Mouse (Mus musculus) brain, adult 2 months (tissue): ENCODE measurements around the gene Pigh.

ENCODE experiments used
- DNase-seq: peaks from one replicate; pipeline ENCODE4 v3.0.0; 2011; ENCODE audit warnings: low read depth, low spot score

Gene Pigh

GRCm38 (mm10) chr12:79067526-79067925 lies 21.9 kb downstream of the Pigh start:
- DNase-seq: no peak

DNA sequence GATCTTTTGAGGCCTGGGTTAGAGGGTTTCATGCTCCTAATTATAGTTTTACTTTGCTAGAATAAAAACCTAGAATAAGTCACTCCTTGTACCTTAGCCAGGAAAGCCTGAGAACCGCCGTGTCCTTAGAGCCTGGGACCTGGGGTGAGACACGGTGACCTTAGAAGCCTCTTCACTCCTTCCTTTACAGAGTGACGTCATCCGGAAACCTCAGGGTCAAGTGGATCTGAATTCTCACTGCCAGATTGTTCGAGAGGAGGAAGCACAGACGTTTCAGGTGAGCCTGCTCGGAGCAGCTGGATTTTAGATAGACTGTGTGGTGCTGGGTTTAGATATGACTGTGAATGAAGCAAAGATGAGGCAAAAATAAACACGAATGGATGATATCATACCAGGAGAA lies 23.0 kb downstream of the Pigh start:
- no peak for DNase-seq

DNA sequence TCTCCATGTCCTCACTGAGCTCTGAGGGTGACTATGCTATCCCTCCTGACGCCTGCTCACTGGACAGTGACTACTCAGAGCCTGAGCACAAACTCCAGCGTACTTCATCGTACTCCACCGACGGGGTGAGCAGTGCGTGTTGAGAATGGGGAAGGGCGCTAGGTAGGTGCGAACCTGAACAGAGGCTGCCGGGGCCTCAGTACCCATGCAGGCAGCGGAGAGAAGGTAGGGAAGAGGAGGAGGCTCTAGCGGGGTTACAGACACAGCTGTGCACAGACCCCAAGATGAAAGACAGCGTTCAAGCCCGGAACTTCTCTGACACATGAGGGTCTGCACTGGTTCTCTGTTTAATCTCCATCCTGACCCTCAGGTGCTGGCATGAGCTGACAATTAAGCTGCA lies 25.0 kb downstream of the Pigh start:
- DNase-seq: no peak

GRCm38 (mm10) chr12:79060766-79061652 lies 28.4 kb downstream of the Pigh start:
- DNase-seq: no peak

- DNase-seq: no peak
These were observed 29.3 kb downstream of the Pigh start for GRCm38 (mm10) chr12:79060134-79060533.

DNA sequence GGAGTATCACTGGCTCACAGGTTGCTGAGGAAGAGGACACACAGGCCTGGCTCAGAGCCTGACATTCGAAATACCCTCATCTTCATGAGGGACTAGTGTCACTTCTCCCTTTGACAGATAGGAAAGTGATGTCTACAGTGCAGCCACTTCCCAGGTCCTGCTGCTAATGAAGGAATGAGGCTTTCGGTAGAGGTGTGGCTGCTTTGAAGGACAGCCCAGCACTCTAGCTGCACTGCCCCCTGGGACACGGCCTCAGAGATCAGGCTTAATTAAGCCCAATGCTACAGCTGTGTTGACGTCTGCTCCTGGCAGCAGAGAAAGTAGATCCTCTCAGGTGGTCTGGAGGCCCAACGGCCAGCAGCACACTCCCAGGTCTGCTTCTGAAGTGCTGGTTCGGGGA lies 29.9 kb downstream of the Pigh start:
- no peak for DNase-seq

- DNase-seq: peak; percentile 59
These were observed 34.2 kb downstream of the Pigh start for GRCm38 (mm10) chr12:79055276-79055675.

DNA sequence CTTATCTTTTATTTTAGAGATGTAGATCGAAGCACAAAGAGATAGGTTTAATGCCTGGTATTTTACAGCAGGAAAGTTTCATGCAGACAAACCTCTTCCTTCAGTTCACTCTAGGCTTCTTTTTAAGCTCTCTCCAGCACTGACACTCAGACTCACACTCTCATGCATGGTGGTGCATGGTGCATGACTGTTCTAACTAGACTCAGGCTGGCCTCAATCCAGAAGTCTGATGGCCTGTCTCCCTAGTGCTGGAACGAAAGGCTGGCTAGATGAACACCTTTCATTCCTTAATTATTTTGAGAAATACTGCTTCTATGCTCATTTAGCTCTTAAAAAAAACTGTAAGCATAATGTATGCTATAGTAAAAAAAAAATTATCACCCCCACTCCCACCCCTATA lies 37.4 kb downstream of the Pigh start:
- DNase-seq: peak; percentile 31

DNA sequence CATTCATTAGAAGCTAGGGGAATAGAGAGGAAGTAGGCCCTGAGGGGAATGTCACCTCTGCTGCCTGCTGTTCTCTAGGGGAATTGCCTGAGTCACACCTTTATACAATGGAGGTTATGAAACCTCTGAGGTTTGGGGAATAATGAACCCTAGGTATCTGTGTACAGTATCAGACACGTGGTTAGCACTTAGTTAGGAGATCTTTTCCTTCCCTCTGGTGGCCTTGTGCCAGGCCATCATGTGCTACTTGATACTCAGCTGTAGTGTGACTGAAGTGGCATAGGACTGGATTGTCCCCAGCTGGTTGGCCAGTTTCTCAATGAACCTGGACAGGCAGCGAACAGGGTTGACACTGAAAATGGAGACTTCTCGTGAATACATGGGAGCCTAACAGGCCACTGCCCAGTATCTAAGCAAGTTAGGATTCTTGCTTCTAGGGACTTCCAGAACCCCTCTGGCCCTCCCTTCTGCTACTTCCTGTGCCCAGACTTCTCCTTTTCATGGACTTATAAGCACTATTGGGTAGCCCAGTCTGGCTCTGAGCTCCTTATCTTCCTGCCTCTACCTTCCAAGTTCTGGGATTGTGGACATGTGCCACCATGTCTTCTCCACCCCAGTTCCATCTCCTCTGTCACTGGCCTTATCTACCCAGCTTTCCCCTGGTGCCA lies 38.8 kb downstream of the Pigh start:
- peak; percentile 24 for DNase-seq

- no peak for DNase-seq
These were observed 39.6 kb downstream of the Pigh start for GRCm38 (mm10) chr12:79049807-79050206.

- DNase-seq: no peak
These were observed 40.6 kb downstream of the Pigh start for GRCm38 (mm10) chr12:79048898-79049297.

GRCm38 (mm10) chr12:79047203-79047602 lies 42.2 kb downstream of the Pigh start:
- no peak for DNase-seq

- peak; percentile 49 for DNase-seq
These were observed 43.3 kb downstream of the Pigh start for GRCm38 (mm10) chr12:79046171-79046570.

GRCm38 (mm10) chr12:79044668-79045067 lies 44.8 kb downstream of the Pigh start:
- DNase-seq: peak; percentile 72

- DNase-seq: no peak
These were observed 48.0 kb downstream of the Pigh start for GRCm38 (mm10) chr12:79041436-79041835.

- DNase-seq: no peak
These were observed 49.1 kb downstream of the Pigh start for GRCm38 (mm10) chr12:79040201-79040827.

- DNase-seq: no peak
These were observed 49.7 kb downstream of the Pigh start for GRCm38 (mm10) chr12:79039708-79040107.

DNA sequence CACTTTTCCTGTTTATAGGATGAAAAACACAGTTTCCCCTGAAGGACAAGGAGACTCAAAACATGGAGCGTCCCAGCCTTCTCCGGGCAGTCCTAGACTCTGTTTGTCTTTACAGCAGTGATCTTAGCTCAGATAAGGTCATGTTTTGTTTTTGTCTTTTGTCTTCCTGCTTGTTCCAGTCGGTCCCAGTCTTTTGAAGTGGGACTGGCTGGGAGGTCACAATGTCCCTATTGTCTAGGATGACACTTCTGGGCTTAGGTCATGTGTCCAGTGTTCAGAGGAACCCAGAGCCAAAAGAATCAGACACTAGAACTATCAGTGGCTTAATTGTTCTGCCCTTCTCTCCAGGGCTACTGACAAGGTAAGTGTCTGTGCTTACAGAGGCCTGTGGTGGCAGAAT lies 54.1 kb downstream of the Pigh start:
- DNase-seq: peak; percentile 91

GRCm38 (mm10) chr12:79034331-79034730 lies 55.1 kb downstream of the Pigh start:
- no peak for DNase-seq
